Mouse (Mus musculus) MEL (cell line): ENCODE results near the gene Clk2. TPM values are rescaled to one million over a fixed set of nuclear protein-coding genes. Genes with fewer than 3 reads are reported as not detected.

ENCODE experiments used
- DNase-seq: peaks from one replicate; pipeline ENCODE4 v3.0.0; 2011; ENCODE audit warnings: low read depth, low spot score
- H3K27ac ChIP-seq: 2 replicates; pipeline ENCODE4 v1.5.1; 2012; ENCODE audit warnings: low read depth, mild to moderate bottlenecking, control low read depth, low read length, moderate library complexity; ENCODE audit not compliant: control insufficient read depth
- H3K27me3 ChIP-seq, 2 experiments: fragments of 150-350 bp in 1 of 2; sonication (generic) in 1 of 2; 2 replicates each; pipeline ENCODE4 v1.6.1; 2012; ENCODE audit warnings: low read length in 2 of 2, mild to moderate bottlenecking in 2 of 2, improper control_type of control experiment in 1 of 2, moderate library complexity in 1 of 2; ENCODE audit not compliant: insufficient read depth in 2 of 2, control insufficient read depth in 1 of 2
- H3K36me3 ChIP-seq, 2 experiments: 2 replicates each; pipeline ENCODE4 v1.6.1; 2012 to 2014; ENCODE audit warnings: low read length in 2 of 2, improper control_type of control experiment in 1 of 2, inconsistent platforms in 1 of 2, mild to moderate bottlenecking in 1 of 2; ENCODE audit not compliant: insufficient read depth in 2 of 2, control insufficient read depth in 1 of 2
- H3K4me1 ChIP-seq, 2 experiments: fragments of 150-350 bp in 1 of 2; sonication (generic) in 1 of 2; 2 replicates each; pipeline ENCODE4 v1.6.1; 2012; ENCODE audit warnings: low read length in 2 of 2, improper control_type of control experiment in 1 of 2, mild to moderate bottlenecking in 1 of 2; ENCODE audit not compliant: insufficient read depth in 2 of 2, control insufficient read depth in 1 of 2
- H3K4me3 ChIP-seq, 2 experiments: fragments of 150-350 bp in 1 of 2; sonication (generic) in 1 of 2; 2 replicates each; pipeline ENCODE4 v1.5.1; 2012; ENCODE audit warnings: low read depth in 2 of 2, low read length in 2 of 2, mild to moderate bottlenecking in 2 of 2, moderate library complexity in 2 of 2, control low read depth in 1 of 2, improper control_type of control experiment in 1 of 2; ENCODE audit not compliant: control insufficient read depth in 1 of 2, insufficient read depth in 1 of 2
- H3K79me2 ChIP-seq: 2 replicates; pipeline ENCODE4 v1.6.1; 2012; ENCODE audit warnings: mild to moderate bottlenecking, low read length, moderate library complexity; ENCODE audit not compliant: control insufficient read depth, poor library complexity, insufficient read depth
- H3K9ac ChIP-seq: 2 replicates; pipeline ENCODE4 v1.6.1; 2012; ENCODE audit warnings: low read depth, mild to moderate bottlenecking, control low read depth, low read length, moderate library complexity; ENCODE audit not compliant: control insufficient read depth, poor library complexity, severe bottlenecking
- H3K9me3 ChIP-seq: fragments of 150-350 bp; sonication (generic); replicated peaks from 2 replicates; pipeline ENCODE4 v1.6.1; 2012; ENCODE audit warnings: mild to moderate bottlenecking, low read length, improper control_type of control experiment, moderate library complexity; ENCODE audit not compliant: insufficient read depth
- CHD2 ChIP-seq: IDR thresholded peaks from 2 replicates; pipeline ENCODE4 v1.6.1; 2011; ENCODE audit warnings: low read length, improper control_type of control experiment
- CTCF ChIP-seq, 3 experiments: IDR thresholded peaks in 2 of 3; conservative IDR thresholded peaks in 1 of 3; 2 replicates each; pipeline ENCODE4 v1.5.1; 2011 to 2012; ENCODE audit warnings: low read length in 3 of 3, low read depth in 2 of 3, mild to moderate bottlenecking in 2 of 3, improper control_type of control experiment in 1 of 3, inconsistent platforms in 1 of 3, mixed read lengths in 1 of 3, moderate library complexity in 1 of 3; ENCODE audit not compliant: control insufficient read depth in 1 of 3, insufficient read depth in 1 of 3, poor library complexity in 1 of 3, severe bottlenecking in 1 of 3
- E2F4 ChIP-seq: IDR thresholded peaks from 2 replicates; pipeline ENCODE4 v1.6.1; 2011; ENCODE audit warnings: low read depth, low read length, improper control_type of control experiment, borderline replicate concordance
- ELF1 ChIP-seq: IDR thresholded peaks from 2 replicates; pipeline ENCODE4 v1.6.1; 2014; ENCODE audit warnings: low read depth, mild to moderate bottlenecking, inconsistent platforms, low read length, improper control_type of control experiment, moderate library complexity
- EP300 ChIP-seq, 2 experiments: IDR thresholded peaks; 2 replicates each; pipeline ENCODE4 v1.6.1; 2011; ENCODE audit warnings: improper control_type of control experiment in 2 of 2, low read length in 2 of 2, low read depth in 1 of 2, mild to moderate bottlenecking in 1 of 2
- GABPA ChIP-seq: IDR thresholded peaks from 2 replicates; pipeline ENCODE4 v1.6.1; 2012; ENCODE audit warnings: low read depth, mild to moderate bottlenecking, inconsistent platforms, low read length, improper control_type of control experiment, moderate library complexity
- GATA1 ChIP-seq: IDR thresholded peaks from 2 replicates; pipeline ENCODE4 v1.6.1; 2011; ENCODE audit warnings: low read depth, low read length, improper control_type of control experiment
- JUND ChIP-seq: IDR thresholded peaks from 2 replicates; pipeline ENCODE4 v1.6.1; 2011; ENCODE audit warnings: low read depth, mild to moderate bottlenecking, improper control_type of control experiment, low read length
- KAT2A ChIP-seq: conservative IDR thresholded peaks from 2 replicates; pipeline ENCODE4 v1.6.1; 2012; ENCODE audit warnings: low read depth, low read length, improper control_type of control experiment, inconsistent platforms
- MAX ChIP-seq: IDR thresholded peaks from 2 replicates; pipeline ENCODE4 v1.6.1; 2011; ENCODE audit warnings: low read length, improper control_type of control experiment
- MAZ ChIP-seq: IDR thresholded peaks from 2 replicates; pipeline ENCODE4 v1.6.1; 2012; ENCODE audit warnings: low read depth, mild to moderate bottlenecking, inconsistent platforms, low read length, improper control_type of control experiment
- MEF2A ChIP-seq: IDR thresholded peaks from 2 replicates; pipeline ENCODE4 v1.6.1; 2014; ENCODE audit warnings: low read depth, mild to moderate bottlenecking, inconsistent platforms, low read length, improper control_type of control experiment; ENCODE audit not compliant: poor library complexity, insufficient replicate concordance, severe bottlenecking; ENCODE audit errors: extremely low read depth
- MXI1 ChIP-seq: IDR thresholded peaks from 2 replicates; pipeline ENCODE4 v1.6.1; 2011; ENCODE audit warnings: mild to moderate bottlenecking, low read depth, low read length, improper control_type of control experiment
- MYB ChIP-seq: IDR thresholded peaks from 2 replicates; pipeline ENCODE4 v1.6.1; 2011; ENCODE audit warnings: mild to moderate bottlenecking, low read depth, low read length, improper control_type of control experiment
- NELFE ChIP-seq: IDR thresholded peaks from 2 replicates; pipeline ENCODE4 v1.6.1; 2011; ENCODE audit warnings: low read depth, low read length, improper control_type of control experiment
- NRF1 ChIP-seq: IDR thresholded peaks from 2 replicates; pipeline ENCODE4 v1.6.1; 2014; ENCODE audit warnings: low read depth, mild to moderate bottlenecking, inconsistent platforms, low read length, improper control_type of control experiment, moderate library complexity; ENCODE audit not compliant: poor library complexity, insufficient read depth, severe bottlenecking
- POLR2AphosphoS5 ChIP-seq: IDR thresholded peaks from 2 replicates; pipeline ENCODE4 v1.6.1; 2012; ENCODE audit warnings: low read depth, borderline replicate concordance, mild to moderate bottlenecking, inconsistent platforms, low read length, moderate library complexity, mixed read lengths
- RAD21 ChIP-seq: IDR thresholded peaks from 2 replicates; pipeline ENCODE4 v1.6.1; 2011; ENCODE audit warnings: mild to moderate bottlenecking, low read depth, low read length, improper control_type of control experiment
- RCOR1 ChIP-seq: IDR thresholded peaks from 2 replicates; pipeline ENCODE4 v1.6.1; 2012; ENCODE audit warnings: low read depth, mild to moderate bottlenecking, inconsistent platforms, low read length, improper control_type of control experiment
- SMC3 ChIP-seq: IDR thresholded peaks from 2 replicates; pipeline ENCODE4 v1.6.1; 2011; ENCODE audit warnings: low read depth, low read length, improper control_type of control experiment
- TAL1 ChIP-seq: IDR thresholded peaks from 2 replicates; pipeline ENCODE4 v1.6.1; 2012; ENCODE audit warnings: mild to moderate bottlenecking, inconsistent platforms, low read length, moderate library complexity, mixed read lengths
- TBP ChIP-seq: IDR thresholded peaks from 2 replicates; pipeline ENCODE4 v1.8.0; 2011; ENCODE audit warnings: low read depth, low read length, improper control_type of control experiment
- UBTF ChIP-seq: IDR thresholded peaks from 2 replicates; pipeline ENCODE4 v1.6.1; 2012; ENCODE audit warnings: low read depth, mild to moderate bottlenecking, inconsistent platforms, low read length, improper control_type of control experiment, moderate library complexity, borderline replicate concordance; ENCODE audit not compliant: insufficient read depth
- USF2 ChIP-seq, 2 experiments: IDR thresholded peaks; 2 replicates each; pipeline ENCODE4 v1.6.1; 2011 to 2012; ENCODE audit warnings: improper control_type of control experiment in 2 of 2, low read length in 2 of 2, borderline replicate concordance in 1 of 2, inconsistent platforms in 1 of 2, low read depth in 1 of 2, mild to moderate bottlenecking in 1 of 2; ENCODE audit not compliant: insufficient read depth in 1 of 2
- ZC3H11A ChIP-seq: IDR thresholded peaks from 2 replicates; pipeline ENCODE4 v1.6.1; 2012; ENCODE audit warnings: low read depth, mild to moderate bottlenecking, inconsistent platforms, low read length, improper control_type of control experiment
- ZKSCAN1 ChIP-seq: IDR thresholded peaks from 2 replicates; pipeline ENCODE4 v1.6.1; 2012; ENCODE audit warnings: low read depth, mild to moderate bottlenecking, inconsistent platforms, low read length, improper control_type of control experiment, moderate library complexity
- ZNF384 ChIP-seq: IDR thresholded peaks from 2 replicates; pipeline ENCODE4 v1.6.1; 2012; ENCODE audit warnings: low read depth, mild to moderate bottlenecking, inconsistent platforms, low read length, improper control_type of control experiment
- polyA plus RNA-seq, 2 experiments: library from polyadenylated mRNA; stranded (reverse) in 1 of 2; unstranded in 1 of 2; fragments of >175 nt in 1 of 2; fragments of >200 nt in 1 of 2; gene quantifications; 2 replicates each; pipeline versions ENCODE4 v1.2.1 to v1.2.4; 2012; ENCODE audit warnings: low replicate concordance in 2 of 2, low read depth in 1 of 2; ENCODE audit not compliant: insufficient read length in 2 of 2, insufficient read depth in 1 of 2, missing spikeins in 1 of 2
- total RNA-seq: library from RNA; depleted of rRNA; stranded (reverse); fragments of 300-350 nt; gene quantifications from 2 replicates; pipeline ENCODE4 v1.2.3, GENCODE M21; 2012

The Clk2 gene
- total and polyA plus RNA-seq, 3 experiments = 28.2 to 138 (median 83.6) TPM

GRCm38 (mm10) chr3:89132285-89133062 is 32.1 kb upstream of the Clk2 start (continued):
- TF ChIP-seq SMC3 = peak; percentile 52
- TF ChIP-seq TAL1 = peak; percentile 92
- TF ChIP-seq MEF2A = no peak
- peak; percentile 55 for TF ChIP-seq RAD21

DNA sequence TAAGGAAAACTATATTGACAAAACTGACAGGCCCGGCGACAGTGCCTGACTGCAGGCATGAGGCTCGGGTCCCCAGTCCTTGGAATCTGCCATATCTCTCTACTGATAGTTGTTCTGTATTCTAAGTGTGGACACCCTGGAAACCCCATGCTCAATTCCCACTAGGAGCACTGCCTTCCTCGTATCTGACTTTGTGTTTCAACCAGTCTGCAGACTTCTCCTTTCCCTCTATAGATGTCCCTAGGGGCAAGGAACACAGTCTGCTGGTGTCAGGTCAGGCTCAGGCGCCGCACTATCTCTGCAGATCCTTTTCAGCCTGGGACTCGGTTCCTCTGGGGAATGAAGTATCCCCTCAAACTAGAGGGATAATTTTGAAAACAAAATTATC is 31.5 kb upstream of the Clk2 start:
- Histone ChIP-seq H3K4me1 (peaks cover 34 to 63% of the 10 kb centered on the region in 2 experiments), H3K4me3 (peak overlapping the region; percentile 51 to 57), H3K9ac (peak overlapping the region; percentile 67), H3K36me3 (peaks cover 0 to 48% of the 10 kb centered on the region in 2 experiments; a peak in 2 of 4 replicates), H3K79me2 (peaks cover 16% of the 10 kb centered on the region), H3K27me3 (no peaks in the 10 kb centered on the region), H3K27ac (peak overlapping the region; percentile 88), H3K9me3 (no peaks in the 10 kb centered on the region)
- TF ChIP-seq POLR2AphosphoS5 (no peak), UBTF (0 out of 2 replicates have a peak, but pooled peaks have one; percentile 40), EP300 (IDR thresholded peaks at IDR 0.05; ENCODE audit: low read depth in 1 of 2, low read length in 2 of 2) (no peak; a peak in 1 of 4 replicates), ELF1 (no peak), TAL1 (no peak), GABPA (no peak), MAZ (0 out of 2 replicates have a peak, but pooled peaks have one; percentile 18)
- DNase-seq = peak; percentile 69

GRCm38 (mm10) chr3:89133752-89134151 is 30.8 kb upstream of the Clk2 start:
- H3K27ac ChIP-seq = peak overlapping the region; percentile 88
- peak; percentile 64 for DNase-seq
- no peaks in the 10 kb centered on the region for H3K27me3 ChIP-seq
- peaks cover 0 to 50% of the 10 kb centered on the region in 2 experiments; a peak in 2 of 4 replicates for H3K36me3 ChIP-seq
- H3K9me3 ChIP-seq = no peaks in the 10 kb centered on the region
- no peak overlapping the region for H3K4me3 ChIP-seq
- peaks cover 16% of the 10 kb centered on the region for H3K79me2 ChIP-seq
- H3K9ac ChIP-seq = peak overlapping the region; percentile 67
- peaks cover 30 to 57% of the 10 kb centered on the region in 2 experiments for H3K4me1 ChIP-seq
- TF ChIP-seq NRF1 = no peak
- TF ChIP-seq CTCF (IDR thresholded peaks at IDR 0.05 in 2 of 3, conservative IDR thresholded peaks at IDR 0.05 in 1 of 3; ENCODE audit: control insufficient read depth in 1 of 3, insufficient read depth in 1 of 3, low read depth in 2 of 3, low read length in 3 of 3, poor library complexity in 1 of 3, severe bottlenecking in 1 of 3) = no peak
- TF ChIP-seq MAZ = no peak
- no peak for TF ChIP-seq MXI1
- TF ChIP-seq ZNF384 = no peak
- TF ChIP-seq MYB = no peak
- no peak for TF ChIP-seq RCOR1
- TF ChIP-seq ZC3H11A = no peak
- no peak for TF ChIP-seq ZKSCAN1
- no peak for TF ChIP-seq MAX
- peak; percentile 67 for TF ChIP-seq GATA1
- no peak for TF ChIP-seq KAT2A
- TF ChIP-seq E2F4 = no peak
- TF ChIP-seq USF2 (IDR thresholded peaks at IDR 0.05; ENCODE audit: borderline replicate concordance in 1 of 2, insufficient read depth in 1 of 2, low read depth in 1 of 2, low read length in 2 of 2) = no peak
- no peak for TF ChIP-seq TBP
- peak in 1 of 2 experiments; percentile 56; a peak in 2 of 4 replicates for TF ChIP-seq EP300 (IDR thresholded peaks at IDR 0.05; ENCODE audit: low read depth in 1 of 2, low read length in 2 of 2)
- no peak for TF ChIP-seq GABPA
- TF ChIP-seq CHD2 = no peak
- TF ChIP-seq NELFE = no peak
- no peak for TF ChIP-seq SMC3
- no peak for TF ChIP-seq RAD21
- no peak for TF ChIP-seq JUND
